Mouse (Mus musculus): ENCODE data around the gene Ror1. TPM values are rescaled to one million over a fixed set of nuclear protein-coding genes. Genes with fewer than 3 reads are reported as not detected.

The Ror1 gene
- polyA plus RNA-seq, 1 experiment from 2014 or later = 1.5 TPM

GRCm38 (mm10) chr4:100058631-100059030 is 37.0 kb upstream of the Ror1 start:
- Histone ChIP-seq H3K27me3 (ENCODE audit: control insufficient read depth, insufficient read depth, low read length) (no peaks in the 10 kb centered on the region), H3K4me1 (ENCODE audit: control insufficient read depth, insufficient read depth, low read length) (peaks cover 4% of the 10 kb centered on the region; the same call in 1 of the 2 replicates), H3K27ac (replicated peaks; ENCODE audit: low read depth, low read length) (no peak overlapping the region), H3K9ac (replicated peaks; ENCODE audit: low read length) (no peak overlapping the region), H3K9me3 (ENCODE audit: control insufficient read depth, low read length) (no peaks in the 10 kb centered on the region), H3K4me3 (replicated peaks; ENCODE audit: low read depth, low read length) (no peak overlapping the region), H3K4me2 (ENCODE audit: low read length) (no peak overlapping the region), H3K36me3 (ENCODE audit: control insufficient read depth, insufficient read depth, low read length) (no peaks in the 10 kb centered on the region)
- DNase-seq = no peak
- no peak for ATAC-seq (ENCODE audit: low FRiP score, low TSS enrichment)
- 98% methylated on average over 5 of the region's 5 CpGs for WGBS

DNA sequence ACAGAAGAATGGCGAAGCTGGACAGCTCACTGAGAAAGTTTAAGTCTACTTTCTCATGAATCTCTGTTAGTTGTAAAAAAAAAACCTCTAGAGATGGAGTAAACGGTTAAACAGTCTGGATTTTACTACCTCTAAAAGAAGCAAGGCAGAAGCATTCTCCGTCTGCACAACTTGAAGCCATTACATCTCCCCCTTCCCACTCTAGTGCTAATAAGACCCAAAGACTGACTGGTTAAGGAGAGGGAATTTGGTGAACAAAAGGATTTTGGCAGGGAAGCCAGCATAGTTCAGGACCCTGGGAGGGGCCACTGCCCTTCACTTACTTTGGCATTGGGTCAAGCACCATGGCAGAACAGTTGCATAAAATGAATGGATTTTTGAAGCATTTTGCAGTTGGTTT is 35.8 kb upstream of the Ror1 start:
- H3K27me3 ChIP-seq (ENCODE audit: control insufficient read depth, insufficient read depth, low read length) = no peaks in the 10 kb centered on the region
- no peak for ATAC-seq (ENCODE audit: low FRiP score, low TSS enrichment)
- no peak for DNase-seq
- no peak overlapping the region for H3K4me3 ChIP-seq (replicated peaks; ENCODE audit: low read depth, low read length)
- H3K36me3 ChIP-seq (ENCODE audit: control insufficient read depth, insufficient read depth, low read length) = no peaks in the 10 kb centered on the region
- H3K9ac ChIP-seq (replicated peaks; ENCODE audit: low read length) = no peak overlapping the region
- H3K4me1 ChIP-seq (ENCODE audit: control insufficient read depth, insufficient read depth, low read length) = peaks cover 4% of the 10 kb centered on the region; the same call in 1 of the 2 replicates
- WGBS = 56% methylated on average over 3 of the region's 3 CpGs
- no peaks in the 10 kb centered on the region for H3K9me3 ChIP-seq (ENCODE audit: control insufficient read depth, low read length)
- no peak overlapping the region for H3K27ac ChIP-seq (replicated peaks; ENCODE audit: low read depth, low read length)
- H3K4me2 ChIP-seq (ENCODE audit: low read length) = no peak overlapping the region

DNA sequence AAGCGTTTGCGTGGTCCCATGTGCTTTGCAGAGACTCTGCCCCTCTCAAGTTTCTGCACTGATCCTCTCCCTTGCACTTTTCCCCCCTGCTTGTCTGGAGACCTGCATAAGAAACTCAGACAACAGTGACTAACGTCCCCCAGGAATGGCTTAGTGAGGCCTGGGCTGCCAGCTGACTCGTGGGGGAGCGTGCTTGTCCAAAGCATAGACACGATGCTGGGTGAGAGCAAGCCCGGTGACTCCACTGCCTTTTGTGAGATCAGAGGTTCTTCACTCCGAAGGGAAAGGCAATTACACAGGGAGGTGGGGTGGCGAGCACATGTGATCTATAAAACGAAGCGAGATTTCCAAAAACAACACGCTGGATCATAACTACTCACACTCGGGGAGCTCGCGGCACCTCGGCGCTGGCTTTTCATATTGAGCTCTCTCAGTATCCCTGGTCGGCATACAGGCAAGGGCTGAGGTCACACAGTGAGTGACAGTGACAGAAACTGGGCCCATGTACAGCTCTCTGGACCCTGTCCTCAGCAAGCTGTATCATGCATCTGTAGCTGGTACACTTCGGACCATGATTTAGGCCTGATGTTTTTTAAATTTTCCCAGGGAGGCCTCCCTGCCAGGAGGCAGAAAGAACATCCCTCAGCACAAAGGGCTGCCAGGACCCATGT is 34.1 kb upstream of the Ror1 start:
- H3K27ac ChIP-seq (replicated peaks; ENCODE audit: low read depth, low read length) = no peak overlapping the region
- no peaks in the 10 kb centered on the region for H3K9me3 ChIP-seq (ENCODE audit: control insufficient read depth, low read length)
- ATAC-seq (ENCODE audit: low FRiP score, low TSS enrichment) (no peak), DNase-seq (no peak)
- WGBS = 75% methylated on average over 19 of the region's 19 CpGs
- H3K36me3 ChIP-seq (ENCODE audit: control insufficient read depth, insufficient read depth, low read length) = no peaks in the 10 kb centered on the region
- no peak overlapping the region for H3K4me2 ChIP-seq (ENCODE audit: low read length)
- H3K4me1 ChIP-seq (ENCODE audit: control insufficient read depth, insufficient read depth, low read length) = no peaks in the 10 kb centered on the region
- no peaks in the 10 kb centered on the region for H3K27me3 ChIP-seq (ENCODE audit: control insufficient read depth, insufficient read depth, low read length)
- no peak overlapping the region for H3K9ac ChIP-seq (replicated peaks; ENCODE audit: low read length)
- H3K4me3 ChIP-seq (replicated peaks; ENCODE audit: low read depth, low read length) = no peak overlapping the region

DNA sequence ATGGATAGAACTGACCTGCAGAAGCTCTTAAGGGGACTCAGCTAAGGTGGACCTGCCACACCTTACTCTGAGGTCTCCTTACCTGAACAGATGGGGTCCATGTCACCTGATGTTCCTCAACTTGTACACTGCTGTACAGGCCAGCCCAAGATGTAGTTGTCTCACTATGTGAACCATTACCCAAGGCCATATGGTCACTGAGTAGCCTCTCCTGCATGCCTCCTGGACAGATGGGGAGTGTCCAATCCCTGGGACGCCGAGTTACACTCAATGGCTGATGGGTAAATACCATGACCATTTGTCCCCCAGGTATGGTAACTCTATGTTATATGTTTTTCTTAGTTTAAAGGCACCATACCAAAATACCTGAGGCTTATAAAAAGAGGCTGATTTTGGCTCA is 29.9 kb upstream of the Ror1 start:
- Histone ChIP-seq H3K27me3 (ENCODE audit: control insufficient read depth, insufficient read depth, low read length) (no peaks in the 10 kb centered on the region), H3K9ac (replicated peaks; ENCODE audit: low read length) (no peak overlapping the region), H3K4me2 (ENCODE audit: low read length) (no peak overlapping the region), H3K36me3 (ENCODE audit: control insufficient read depth, insufficient read depth, low read length) (no peaks in the 10 kb centered on the region), H3K9me3 (ENCODE audit: control insufficient read depth, low read length) (no peaks in the 10 kb centered on the region), H3K4me3 (replicated peaks; ENCODE audit: low read depth, low read length) (no peak overlapping the region), H3K4me1 (ENCODE audit: control insufficient read depth, insufficient read depth, low read length) (no peaks in the 10 kb centered on the region), H3K27ac (replicated peaks; ENCODE audit: low read depth, low read length) (no peak overlapping the region)
- 89% methylated on average over 2 of the region's 2 CpGs for WGBS
- ATAC-seq (ENCODE audit: low FRiP score, low TSS enrichment) (no peak), DNase-seq (no peak)

GRCm38 (mm10) chr4:100070101-100070500 is 25.5 kb upstream of the Ror1 start:
- Histone ChIP-seq H3K4me2 (ENCODE audit: low read length) (no peak overlapping the region), H3K9me3 (ENCODE audit: control insufficient read depth, low read length) (no peaks in the 10 kb centered on the region), H3K36me3 (ENCODE audit: control insufficient read depth, insufficient read depth, low read length) (no peaks in the 10 kb centered on the region), H3K4me1 (ENCODE audit: control insufficient read depth, insufficient read depth, low read length) (no peaks in the 10 kb centered on the region), H3K27me3 (ENCODE audit: control insufficient read depth, insufficient read depth, low read length) (no peaks in the 10 kb centered on the region), H3K4me3 (replicated peaks; ENCODE audit: low read depth, low read length) (no peak overlapping the region), H3K9ac (replicated peaks; ENCODE audit: low read length) (no peak overlapping the region), H3K27ac (replicated peaks; ENCODE audit: low read depth, low read length) (no peak overlapping the region)
- 82% methylated on average over 6 of the region's 6 CpGs for WGBS
- no peak for ATAC-seq (ENCODE audit: low FRiP score, low TSS enrichment)
- DNase-seq = no peak

GRCm38 (mm10) chr4:100096596-100097181 is 1.1 kb downstream of the Ror1 start:
- ATAC-seq (ENCODE audit: low FRiP score, low TSS enrichment) = no peak
- Histone ChIP-seq H3K9ac (replicated peaks; ENCODE audit: low read length) (peak overlapping the region; percentile 62; the same call in 1 of the 2 replicates), H3K27me3 (ENCODE audit: control insufficient read depth, insufficient read depth, low read length) (peaks cover 16% of the 10 kb centered on the region; the same call in 1 of the 2 replicates), H3K36me3 (ENCODE audit: control insufficient read depth, insufficient read depth, low read length) (no peaks in the 10 kb centered on the region), H3K4me2 (ENCODE audit: low read length) (peak overlapping the region; percentile 96), H3K9me3 (ENCODE audit: control insufficient read depth, low read length) (no peaks in the 10 kb centered on the region), H3K27ac (replicated peaks; ENCODE audit: low read depth, low read length) (no peak overlapping the region), H3K4me1 (ENCODE audit: control insufficient read depth, insufficient read depth, low read length) (0 out of 2 replicates have a peak, but pooled peaks cover 8% of the 10 kb centered on the region), H3K4me3 (replicated peaks; ENCODE audit: low read depth, low read length) (peak overlapping the region; percentile 63)
- DNase-seq = peak; percentile 64
- WGBS = 2% methylated on average over 21 of the region's 21 CpGs

- Histone ChIP-seq H3K36me3 (ENCODE audit: control insufficient read depth, insufficient read depth, low read length) (no peaks in the 10 kb centered on the region), H3K4me2 (ENCODE audit: low read length) (peak overlapping the region; percentile 96; the same call in 1 of the 2 replicates), H3K27me3 (ENCODE audit: control insufficient read depth, insufficient read depth, low read length) (peaks cover 16% of the 10 kb centered on the region; the same call in 1 of the 2 replicates), H3K27ac (replicated peaks; ENCODE audit: low read depth, low read length) (no peak overlapping the region), H3K4me1 (ENCODE audit: control insufficient read depth, insufficient read depth, low read length) (0 out of 2 replicates have a peak, but pooled peaks cover 8% of the 10 kb centered on the region), H3K4me3 (replicated peaks; ENCODE audit: low read depth, low read length) (peak overlapping the region; percentile 63), H3K9ac (replicated peaks; ENCODE audit: low read length) (no peak overlapping the region), H3K9me3 (ENCODE audit: control insufficient read depth, low read length) (no peaks in the 10 kb centered on the region)
- WGBS = 17% methylated on average over 10 of the region's 10 CpGs
- ATAC-seq (ENCODE audit: low FRiP score, low TSS enrichment) (no peak), DNase-seq (no peak)
Measured at GRCm38 (mm10) chr4:100097364-100097979, 1.9 kb downstream of the Ror1 start.

DNA sequence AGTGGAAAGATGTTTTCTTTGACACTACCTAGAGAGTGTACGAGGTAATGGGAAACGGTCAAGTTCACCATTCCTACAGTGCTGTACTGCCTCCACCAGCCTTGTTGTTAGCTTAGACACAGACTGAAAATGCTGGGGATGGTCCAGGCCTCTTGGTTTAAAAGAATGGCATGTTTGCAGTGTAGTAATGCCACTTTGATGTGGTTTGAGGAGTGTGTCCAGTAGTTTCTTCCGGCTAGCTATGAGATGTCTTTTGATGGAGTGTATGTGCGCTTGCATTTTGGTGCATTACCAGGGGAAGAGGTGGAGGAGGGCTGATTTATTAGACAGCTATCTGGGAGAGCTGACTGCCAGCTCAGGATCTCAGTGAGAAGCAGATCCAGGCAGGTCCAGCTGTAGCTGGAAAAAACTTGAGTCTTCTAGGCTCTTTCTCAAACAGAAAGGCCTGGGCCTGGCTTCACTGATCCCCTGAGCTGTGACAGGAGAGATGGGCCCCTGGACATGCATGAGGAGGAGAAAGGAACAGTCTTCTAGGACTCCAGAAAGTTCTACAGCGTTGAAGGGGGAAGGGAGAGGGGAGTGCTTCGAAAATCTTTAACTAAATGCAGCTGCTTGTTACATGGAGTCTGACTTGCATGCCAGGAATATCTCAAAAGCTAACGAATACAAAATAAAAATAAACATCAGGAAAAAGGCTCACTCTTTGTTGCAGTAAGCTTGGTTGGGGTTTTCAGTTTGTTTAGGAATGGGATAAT is 5.7 kb downstream of the Ror1 start:
- H3K4me3 ChIP-seq (replicated peaks; ENCODE audit: low read depth, low read length) = no peak overlapping the region
- no peaks in the 10 kb centered on the region for H3K36me3 ChIP-seq (ENCODE audit: control insufficient read depth, insufficient read depth, low read length)
- no peak overlapping the region for H3K9ac ChIP-seq (replicated peaks; ENCODE audit: low read length)
- ATAC-seq (ENCODE audit: low FRiP score, low TSS enrichment) (no peak), DNase-seq (no peak)
- WGBS = 85% methylated on average over 7 of the region's 7 CpGs
- no peaks in the 10 kb centered on the region for H3K9me3 ChIP-seq (ENCODE audit: control insufficient read depth, low read length)
- H3K4me1 ChIP-seq (ENCODE audit: control insufficient read depth, insufficient read depth, low read length) = 0 out of 2 replicates have a peak, but pooled peaks cover 8% of the 10 kb centered on the region
- H3K27me3 ChIP-seq (ENCODE audit: control insufficient read depth, insufficient read depth, low read length) = peaks cover 16% of the 10 kb centered on the region; the same call in 1 of the 2 replicates
- H3K27ac ChIP-seq (replicated peaks; ENCODE audit: low read depth, low read length) = no peak overlapping the region
- no peak overlapping the region for H3K4me2 ChIP-seq (ENCODE audit: low read length)

Data from midbrain, embryonic 14.5 days (tissue).